Mouse (Mus musculus): ENCODE data around the gene Hspa12b.

DNA sequence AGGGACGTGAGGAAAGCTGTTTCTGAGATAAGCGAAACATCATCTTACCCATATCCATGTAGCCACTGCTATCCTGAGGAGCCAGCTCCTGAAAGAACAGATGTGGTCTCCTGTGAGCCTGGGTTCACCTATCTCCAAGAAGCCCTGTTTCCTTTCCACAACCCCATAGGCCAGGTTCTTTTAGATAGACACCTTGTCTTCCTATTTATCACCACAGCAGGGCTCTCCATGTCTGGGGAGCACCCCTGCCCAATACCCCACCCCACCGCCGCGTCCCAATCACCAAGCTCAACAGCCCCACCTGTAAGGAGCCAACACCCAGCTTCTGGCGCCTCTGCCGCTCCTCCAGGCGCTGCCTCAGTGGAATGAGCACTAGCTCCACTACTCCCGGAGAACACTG lies 45.2 kb downstream of the Hspa12b start:
- TF ChIP-seq EP300 (IDR thresholded peaks at IDR 0.05; ENCODE audit: low read depth) (peak; percentile 33; the same call in 1 of the 2 replicates), CTCF (IDR thresholded peaks at IDR 0.05; ENCODE audit: low read depth) (no peak)

Measured in liver, postnatal 0 days (tissue).